Mouse (Mus musculus) layer of hippocampus, adult 6 months (tissue): ENCODE data around the gene Spaar. TPM values are rescaled to one million over a fixed set of nuclear protein-coding genes. Genes with fewer than 3 reads are reported as not detected.

Experiments used
- long read RNA-seq, 2 experiments: library from polyadenylated mRNA; unstranded; transcript quantifications; one replicate each; pipeline ENCODE4 v2.0.0; 2019 to 2020
- polyA plus RNA-seq: library from polyadenylated mRNA; unstranded; fragments of <200 nt; fragmentation: Nextera tagmentation; gene quantifications from 2 replicates; pipeline ENCODE4 v1.2.3, GENCODE M21; 2021

Spaar gene
- polyA plus RNA-seq: 0.21 and 0.24 TPM in 2 replicates
- long read RNA-seq, experiment 1: 0 reads
- long read RNA-seq, experiment 2, partial matches to known transcripts: 0 of 2 reads
- long read RNA-seq, experiment 2, other reads (novel, unspliced or antisense): 2 of 2 reads

GRCm38 (mm10) chr4:43729794-43730550, at the start of gene Spaar:
TSS of gene Spaar (plus strand) at chr4:43730034.

GRCm38 (mm10) chr4:43700707-43701106, 29.1 kb upstream of the Spaar start, which contains the start of gene Olfr70:
TSS of gene Olfr70 (minus strand) at chr4:43700807.

GRCm38 (mm10) chr4:43709869-43710268, 20.0 kb upstream of the Spaar start, which contains the start of gene Olfr71:
TSS of gene Olfr71 (minus strand) at chr4:43710255.

GRCm38 (mm10) chr4:43726995-43727394, 2.8 kb upstream of the Spaar start, which contains the start of gene Hrct1:
TSS of gene Hrct1 (plus strand) at chr4:43727188.

GRCm38 (mm10) chr4:43770909-43771308, 41.1 kb downstream of the Spaar start, which contains the start of gene Olfr159:
TSS of gene Olfr159 (minus strand) at chr4:43771009.

Other genes starting within 250 kb of the Spaar start
- gene Sit1, start 246.3 kb upstream of the Spaar start, polyA plus RNA-seq: not detected in 2 replicates
- gene Ccdc107, start 237.1 kb upstream of the Spaar start, polyA plus RNA-seq: 85.4 and 101 TPM in 2 replicates
- 0.38 and 1.2 TPM in 2 replicates for gene Arhgef39, start 230.3 kb upstream of the Spaar start, polyA plus RNA-seq
- 0.44 and 0.94 TPM in 2 replicates for gene Car9, start 223.1 kb upstream of the Spaar start, polyA plus RNA-seq
- gene Tpm2, start 206.3 kb upstream of the Spaar start, polyA plus RNA-seq: 2.9 and 4.0 TPM in 2 replicates
- 61.7 and 62.9 TPM in 2 replicates for gene Creb3, start 167.7 kb upstream of the Spaar start, polyA plus RNA-seq
- 46.0 and 49.4 TPM in 2 replicates for gene Tln1, start 167.3 kb upstream of the Spaar start, polyA plus RNA-seq
- gene Rgp1, start 151.3 kb upstream of the Spaar start, polyA plus RNA-seq: 25.7 and 34.6 TPM in 2 replicates
- 22.4 and 27.0 TPM in 2 replicates for gene Gba2, start 151.2 kb upstream of the Spaar start, polyA plus RNA-seq
- 0.24 TPM in 1 of 2 replicates, not detected in the other for gene Msmp, start 145.5 kb upstream of the Spaar start, polyA plus RNA-seq
- gene Npr2, start 98.1 kb upstream of the Spaar start, polyA plus RNA-seq: 5.0 and 6.5 TPM in 2 replicates
- gene Spag8, start 76.4 kb upstream of the Spaar start, polyA plus RNA-seq: 3.8 and 4.6 TPM in 2 replicates
- gene Hint2, start 73.6 kb upstream of the Spaar start, polyA plus RNA-seq: 161 and 201 TPM in 2 replicates
- 7.0 and 7.9 TPM in 2 replicates for gene Tmem8b, start 61.1 kb upstream of the Spaar start, polyA plus RNA-seq
- gene Fam221b, start 60.9 kb upstream of the Spaar start, polyA plus RNA-seq: 1.2 TPM in 2 replicates
- gene Olfr70, start 29.2 kb upstream of the Spaar start, polyA plus RNA-seq: not detected in 2 replicates
- gene Olfr71, start 19.8 kb upstream of the Spaar start, polyA plus RNA-seq: not detected in 2 replicates
- gene Hrct1, start 2.8 kb upstream of the Spaar start, polyA plus RNA-seq: 0.69 and 0.87 TPM in 2 replicates
- not detected in 2 replicates for gene Olfr159, start 41.0 kb downstream of the Spaar start, polyA plus RNA-seq
- gene Olfr156, start 93.9 kb downstream of the Spaar start, polyA plus RNA-seq: not detected in 2 replicates
- not detected in 2 replicates for gene Olfr157, start 110.2 kb downstream of the Spaar start, polyA plus RNA-seq
- gene Olfr155, start 121.5 kb downstream of the Spaar start, polyA plus RNA-seq: not detected in 2 replicates
- 1.6 and 2.4 TPM in 2 replicates for gene Reck, start 145.5 kb downstream of the Spaar start, polyA plus RNA-seq
- gene Glipr2, start 227.4 kb downstream of the Spaar start, polyA plus RNA-seq: 4.2 and 4.6 TPM in 2 replicates